Mouse (Mus musculus) MEL (cell line): ENCODE data around the gene Phf13.

ENCODE experiments used
- CHD1 ChIP-seq: IDR thresholded peaks from 2 replicates; pipeline ENCODE4 v1.6.1; 2012; ENCODE audit warnings: low read depth, mild to moderate bottlenecking, inconsistent platforms, low read length, improper control_type of control experiment
- EP300 ChIP-seq, 2 experiments: IDR thresholded peaks; 2 replicates each; pipeline ENCODE4 v1.6.1; 2011; ENCODE audit warnings: improper control_type of control experiment in 2 of 2, low read length in 2 of 2, low read depth in 1 of 2, mild to moderate bottlenecking in 1 of 2
- MEF2A ChIP-seq: IDR thresholded peaks from 2 replicates; pipeline ENCODE4 v1.6.1; 2014; ENCODE audit warnings: low read depth, mild to moderate bottlenecking, inconsistent platforms, low read length, improper control_type of control experiment; ENCODE audit not compliant: poor library complexity, insufficient replicate concordance, severe bottlenecking; ENCODE audit errors: extremely low read depth
- POLR2A ChIP-seq, 2 experiments: IDR thresholded peaks; 2 replicates each; pipeline ENCODE4 v1.6.1; 2011 to 2012; ENCODE audit warnings: low read length in 2 of 2, mild to moderate bottlenecking in 2 of 2, control low read depth in 1 of 2, improper control_type of control experiment in 1 of 2, low read depth in 1 of 2, moderate library complexity in 1 of 2; ENCODE audit not compliant: control insufficient read depth in 1 of 2, insufficient read depth in 1 of 2, poor library complexity in 1 of 2
- POLR2AphosphoS2 ChIP-seq: IDR thresholded peaks from 2 replicates; pipeline ENCODE4 v1.6.1; 2011; ENCODE audit warnings: low read length, improper control_type of control experiment
- TAL1 ChIP-seq: IDR thresholded peaks from 2 replicates; pipeline ENCODE4 v1.6.1; 2012; ENCODE audit warnings: mild to moderate bottlenecking, inconsistent platforms, low read length, moderate library complexity, mixed read lengths

DNA sequence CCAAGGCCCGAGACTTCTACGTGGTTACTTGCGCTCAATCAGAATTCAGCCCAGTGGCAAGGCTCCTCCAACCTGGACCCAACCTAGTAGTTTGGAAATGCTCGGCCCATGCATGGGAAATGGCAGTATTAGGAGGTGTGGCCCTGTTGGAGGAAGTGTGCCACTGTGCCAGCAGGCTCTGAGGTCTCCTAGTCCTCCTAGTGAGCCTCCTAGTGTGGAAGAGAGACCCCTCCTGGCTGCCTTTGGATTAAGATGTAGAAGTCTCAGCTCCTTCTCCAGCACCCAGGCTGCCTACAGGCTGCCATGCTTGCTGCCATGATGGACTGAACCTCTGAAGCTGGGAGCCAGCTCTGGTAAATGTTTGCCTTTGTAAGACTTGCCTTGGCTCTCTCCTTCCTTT is 33.9 kb upstream of the Phf13 start:
- TF ChIP-seq POLR2A (IDR thresholded peaks at IDR 0.05; ENCODE audit: control insufficient read depth in 1 of 2, insufficient read depth in 1 of 2, low read depth in 1 of 2, low read length in 2 of 2, poor library complexity in 1 of 2) (no peak), CHD1 (no peak), EP300 (IDR thresholded peaks at IDR 0.05; ENCODE audit: low read depth in 1 of 2, low read length in 2 of 2) (no peak), MEF2A (no peak), TAL1 (no peak), POLR2AphosphoS2 (no peak)
